Mouse (Mus musculus) liver, embryonic 13.5 days (tissue): ENCODE results near the gene Gys2. TPM values are rescaled to one million over a fixed set of nuclear protein-coding genes. Genes with fewer than 3 reads are reported as not detected.
"Not testable (repeated sequence)": the region's sequence is repeated elsewhere in the genome, so short reads cannot be mapped to it uniquely, and the experiment has no call there.

Experiments used
- ATAC-seq: fragments of 200-750 bp; cut with Nextera tagmentation; 2 replicates; pipeline ENCODE4 v1.8.0; 2017; ENCODE audit warnings: low read depth, mild to moderate bottlenecking, moderate number of reproducible peaks, moderate library complexity
- DNase-seq: peaks from one replicate; pipeline ENCODE4 v3.0.0; 2022
- H3K27ac ChIP-seq: fragments of 300-500 bp; sonication (generic); 2 replicates; pipeline ENCODE4 v1.5.1; 2015; ENCODE audit warnings: moderate library complexity, mild to moderate bottlenecking, inconsistent platforms
- H3K27me3 ChIP-seq: fragments of 300-500 bp; sonication (generic); 2 replicates; pipeline ENCODE4 v1.6.1; 2015; ENCODE audit warnings: mild to moderate bottlenecking, inconsistent platforms
- H3K36me3 ChIP-seq: fragments of 300-500 bp; sonication (generic); 2 replicates; pipeline ENCODE4 v1.6.1; 2015; ENCODE audit warnings: mild to moderate bottlenecking, inconsistent platforms
- H3K4me1 ChIP-seq: fragments of 300-500 bp; sonication (generic); replicated peaks from 2 replicates; pipeline ENCODE4 v1.6.1; 2015; ENCODE audit warnings: inconsistent platforms
- H3K4me2 ChIP-seq: fragments of 300-500 bp; sonication (generic); 2 replicates; pipeline ENCODE4 v1.6.1; 2015; ENCODE audit warnings: inconsistent platforms, mild to moderate bottlenecking, moderate library complexity
- H3K4me3 ChIP-seq: fragments of 300-500 bp; sonication (generic); replicated peaks from 2 replicates; pipeline ENCODE4 v1.5.1; 2015; ENCODE audit warnings: mild to moderate bottlenecking, inconsistent platforms
- H3K9ac ChIP-seq: fragments of 300-500 bp; sonication (generic); 2 replicates; pipeline ENCODE4 v1.6.1; 2015; ENCODE audit warnings: mild to moderate bottlenecking, inconsistent platforms
- H3K9me3 ChIP-seq: fragments of 300-500 bp; sonication (generic); replicated peaks from 2 replicates; pipeline ENCODE4 v1.6.1; 2016; ENCODE audit warnings: inconsistent platforms
- WGBS: fragments of 180-500 bp; shearing (Covaris S2); methylation state at CpG from one replicate; pipeline ENCODE4 v1.1.7; 2015; ENCODE audit not compliant: insufficient replicate concordance; 5-methylcytosine and 5-hydroxymethylcytosine counted together
- polyA plus RNA-seq: library from polyadenylated mRNA; unstranded; fragments of >200 nt; fragmentation: Nextera tagmentation; extraction: Ambion mirVana; gene quantifications from 2 replicates; pipeline ENCODE4 v1.2.1, GENCODE M21; 2015

The Gys2 gene
- polyA plus RNA-seq, 1 experiment from 2014 or later: 37.9 TPM

DNA sequence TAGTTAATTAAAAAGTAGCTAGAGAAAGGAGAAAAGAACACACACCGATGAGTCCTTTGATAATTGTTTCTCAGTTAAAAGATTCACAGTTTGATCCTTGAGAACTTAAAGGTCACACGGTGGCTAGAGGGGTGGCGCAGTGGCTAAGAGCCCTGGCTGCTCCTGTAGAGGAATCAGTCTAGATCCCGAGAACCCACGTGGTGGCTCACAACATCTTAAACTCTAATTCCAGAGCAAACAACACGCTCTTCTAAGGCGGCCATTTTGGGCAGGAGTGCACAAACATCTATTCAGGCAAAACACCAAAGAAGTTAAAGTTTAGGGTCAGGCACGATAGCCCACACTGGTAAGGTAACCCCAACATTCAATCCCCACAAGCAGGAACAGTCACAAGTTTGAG is 30.7 kb upstream of the Gys2 start:
- WGBS: 67% methylated on average over 8 of the region's 8 CpGs

DNA sequence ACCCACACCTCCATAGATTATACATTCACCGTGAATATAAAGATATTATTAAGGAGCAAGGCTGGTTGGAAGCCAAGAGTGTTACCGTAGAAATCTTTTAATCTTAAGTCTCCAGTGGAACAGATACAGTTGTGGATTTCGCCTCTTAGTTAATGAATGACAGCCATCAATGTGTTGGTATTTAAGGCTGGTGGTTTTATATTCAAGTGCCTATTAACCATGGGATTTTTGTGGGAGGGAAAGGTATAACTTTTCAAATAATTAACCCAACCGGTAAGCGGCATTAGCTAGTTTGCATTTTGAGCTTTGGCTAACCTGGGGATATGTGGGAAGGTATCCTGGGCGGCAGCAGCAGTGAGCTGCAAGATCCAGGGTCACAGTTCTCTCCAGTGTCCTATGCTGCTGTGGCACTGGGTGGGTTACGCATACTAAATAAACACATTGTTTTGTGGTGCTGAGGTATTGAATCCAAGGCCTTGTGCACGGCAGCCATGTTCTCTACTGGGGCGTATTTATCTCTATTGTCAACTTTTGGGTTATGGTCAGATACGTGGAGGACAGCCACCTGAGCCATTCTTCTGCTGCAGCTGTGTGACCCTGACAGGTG is 29.7 kb upstream of the Gys2 start:
- Histone ChIP-seq H3K27ac (no peak overlapping the region), H3K4me3 (no peak overlapping the region), H3K27me3 (peaks cover 13% of the 10 kb centered on the region), H3K36me3 (no peaks in the 10 kb centered on the region; the same call in 1 of the 2 replicates), H3K9me3 (no peaks in the 10 kb centered on the region), H3K9ac (no peak overlapping the region), H3K4me2 (no peak overlapping the region), H3K4me1 (no peaks in the 10 kb centered on the region; the same call in 1 of the 2 replicates)
- DNase-seq: no peak
- WGBS: 72% methylated on average over 10 of the region's 10 CpGs
- ATAC-seq: no peak

More for the DNA sequence above, 30.7 kb upstream of the Gys2 start:
- H3K4me3 ChIP-seq: no peak overlapping the region
- no peaks in the 10 kb centered on the region for H3K36me3 ChIP-seq
- no peak for DNase-seq
- H3K9ac ChIP-seq: no peak overlapping the region
- H3K4me1 ChIP-seq: peaks cover 6% of the 10 kb centered on the region; the same call in 1 of the 2 replicates
- H3K27me3 ChIP-seq: peaks cover 19% of the 10 kb centered on the region
- H3K9me3 ChIP-seq: no peaks in the 10 kb centered on the region
- H3K27ac ChIP-seq: no peak overlapping the region
- no peak overlapping the region for H3K4me2 ChIP-seq
- ATAC-seq: no peak

DNA sequence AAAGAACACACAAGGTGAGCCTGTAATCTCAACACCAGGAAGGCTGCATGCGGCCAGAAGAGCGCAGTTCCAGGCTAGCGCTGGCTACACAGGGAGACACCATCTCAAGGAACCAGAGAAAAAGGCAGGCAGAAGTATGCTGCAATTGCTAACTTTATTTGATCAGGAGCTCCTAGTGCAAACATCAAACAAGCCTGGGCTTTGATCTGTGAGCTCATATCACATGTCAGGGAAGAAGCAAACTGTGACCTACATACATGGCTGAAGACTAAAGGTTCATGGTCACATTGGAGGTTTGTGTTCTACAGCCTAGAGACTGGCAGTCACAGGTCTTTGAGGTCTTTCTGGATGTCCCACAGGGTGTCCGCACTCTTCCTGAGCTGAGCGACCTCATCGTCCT is 17.2 kb upstream of the Gys2 start:
- not testable (repeated sequence) for H3K4me2 ChIP-seq, H3K9ac ChIP-seq, H3K4me3 ChIP-seq, H3K27me3 ChIP-seq, H3K27ac ChIP-seq, H3K9me3 ChIP-seq, DNase-seq, H3K36me3 ChIP-seq, ATAC-seq, H3K4me1 ChIP-seq
- WGBS: 79% methylated on average over 6 of the region's 6 CpGs

DNA sequence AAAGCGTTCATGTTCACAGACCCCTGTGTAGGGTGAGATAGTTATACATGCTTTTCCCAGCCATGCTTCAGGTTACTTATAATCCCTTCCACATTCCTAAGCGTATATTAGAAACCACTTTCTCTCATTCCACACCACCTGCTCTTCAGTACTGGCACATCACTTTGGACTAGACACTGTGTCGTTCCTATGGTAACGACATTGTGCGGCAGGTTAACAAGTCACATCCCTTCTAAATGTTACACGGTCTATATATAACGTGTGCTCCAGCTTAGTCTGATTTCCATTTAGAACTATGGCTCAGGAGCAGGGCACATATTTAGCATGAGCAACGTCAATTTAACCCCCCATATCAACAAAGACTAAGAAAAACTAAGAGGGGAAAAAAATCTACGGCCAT is 14.7 kb upstream of the Gys2 start:
- Histone ChIP-seq H3K4me3 (no peak overlapping the region), H3K27me3 (no peaks in the 10 kb centered on the region), H3K27ac (no peak overlapping the region), H3K4me1 (no peaks in the 10 kb centered on the region), H3K9ac (no peak overlapping the region), H3K36me3 (no peaks in the 10 kb centered on the region), H3K4me2 (no peak overlapping the region), H3K9me3 (no peaks in the 10 kb centered on the region)
- 76% methylated on average over 9 of the region's 9 CpGs for WGBS
- ATAC-seq (no peak), DNase-seq (no peak)

DNA sequence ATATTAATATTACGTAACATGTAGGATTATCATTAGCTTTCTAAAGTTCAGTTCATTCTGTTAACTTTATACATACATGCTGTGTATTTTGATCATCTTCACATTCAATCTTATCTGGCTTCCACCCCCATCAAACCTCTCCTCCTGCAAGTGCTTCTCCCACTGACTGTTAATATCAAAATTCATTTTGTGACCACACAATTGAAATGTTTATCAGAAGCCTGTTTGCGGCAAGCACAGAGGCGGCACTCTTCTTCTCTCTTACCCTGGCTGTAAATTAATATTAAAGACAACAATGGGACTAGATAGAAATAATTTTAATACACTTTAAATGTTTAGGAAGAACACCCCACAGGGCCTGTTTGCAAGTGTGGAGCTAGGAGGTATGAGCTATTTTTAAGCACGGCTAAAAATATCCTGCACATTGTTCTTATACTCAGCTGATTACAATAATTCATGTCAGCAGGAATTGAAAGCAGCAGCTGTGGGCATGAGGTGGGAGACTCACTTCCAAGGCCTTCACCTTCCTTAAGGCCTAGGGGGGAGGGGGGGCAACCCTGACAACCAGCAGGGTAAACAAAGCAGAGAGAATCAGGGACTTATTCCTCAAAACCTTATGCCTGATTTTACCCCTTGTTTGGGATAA is 12.7 kb upstream of the Gys2 start:
- ATAC-seq: no peak
- H3K27me3 ChIP-seq: no peaks in the 10 kb centered on the region
- no peak overlapping the region for H3K4me2 ChIP-seq
- no peak for DNase-seq
- H3K9me3 ChIP-seq: no peaks in the 10 kb centered on the region
- H3K27ac ChIP-seq: no peak overlapping the region
- no peaks in the 10 kb centered on the region for H3K4me1 ChIP-seq
- no peaks in the 10 kb centered on the region for H3K36me3 ChIP-seq
- H3K4me3 ChIP-seq: no peak overlapping the region
- no peak overlapping the region for H3K9ac ChIP-seq
- WGBS: 77% methylated on average over 4 of the region's 4 CpGs

DNA sequence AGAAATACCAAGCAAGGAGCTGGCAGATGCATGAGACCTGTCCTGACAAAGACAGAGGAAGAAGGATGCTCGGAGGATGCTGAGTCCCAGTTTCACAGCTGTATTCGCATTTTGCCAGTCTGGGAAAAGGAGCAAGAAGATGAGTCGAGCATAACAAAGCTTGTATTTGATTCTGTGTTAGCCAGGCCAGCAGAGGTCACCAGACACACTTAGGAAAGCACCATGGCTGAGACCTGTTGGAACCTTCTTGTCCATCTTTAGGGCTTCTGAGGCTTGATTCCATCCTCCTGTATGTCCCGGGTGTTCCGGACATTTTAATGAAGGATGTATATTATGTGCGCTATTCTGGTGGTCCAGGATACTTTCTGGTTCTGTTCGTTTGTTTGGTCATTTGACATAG is 4.3 kb upstream of the Gys2 start:
- DNase-seq: no peak
- Histone ChIP-seq H3K9ac (no peak overlapping the region), H3K9me3 (no peaks in the 10 kb centered on the region), H3K36me3 (no peaks in the 10 kb centered on the region), H3K4me3 (no peak overlapping the region), H3K27ac (no peak overlapping the region), H3K4me1 (no peaks in the 10 kb centered on the region; the same call in 1 of the 2 replicates), H3K4me2 (no peak overlapping the region), H3K27me3 (no peaks in the 10 kb centered on the region)
- 62% methylated on average over 7 of the region's 7 CpGs for WGBS
- no peak for ATAC-seq

DNA sequence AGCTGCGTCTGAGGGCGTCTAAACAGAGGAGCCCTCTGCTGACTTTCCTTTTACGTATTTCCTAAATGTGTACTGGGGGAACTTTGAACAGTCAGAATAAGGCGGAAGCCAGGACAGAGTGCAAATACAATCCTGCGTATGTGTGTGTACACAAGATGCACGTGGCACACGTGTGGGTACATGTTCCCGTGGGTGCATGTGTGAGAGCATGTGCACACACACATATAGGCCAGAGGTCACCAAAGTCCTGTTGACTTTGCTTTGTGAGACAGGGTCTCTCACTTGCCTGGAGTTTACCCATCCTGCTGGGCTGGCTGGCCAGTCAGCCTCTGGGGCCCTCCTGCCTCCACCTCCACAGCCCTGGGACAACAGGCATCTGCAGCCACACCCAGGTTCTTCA is 1.8 kb downstream of the Gys2 start:
- H3K4me3 ChIP-seq: peak overlapping the region; percentile 17
- H3K9me3 ChIP-seq: no peaks in the 10 kb centered on the region
- WGBS: 67% methylated on average over 8 of the region's 8 CpGs
- H3K27ac ChIP-seq: 0 out of 2 replicates have a peak overlapping the region, but pooled peaks have one; percentile 47
- no peak for DNase-seq
- ATAC-seq: peak; percentile 56
- no peaks in the 10 kb centered on the region for H3K36me3 ChIP-seq
- H3K9ac ChIP-seq: no peak overlapping the region
- H3K4me2 ChIP-seq: peak overlapping the region; percentile 46
- H3K27me3 ChIP-seq: no peaks in the 10 kb centered on the region
- no peaks in the 10 kb centered on the region; the same call in 1 of the 2 replicates for H3K4me1 ChIP-seq

DNA sequence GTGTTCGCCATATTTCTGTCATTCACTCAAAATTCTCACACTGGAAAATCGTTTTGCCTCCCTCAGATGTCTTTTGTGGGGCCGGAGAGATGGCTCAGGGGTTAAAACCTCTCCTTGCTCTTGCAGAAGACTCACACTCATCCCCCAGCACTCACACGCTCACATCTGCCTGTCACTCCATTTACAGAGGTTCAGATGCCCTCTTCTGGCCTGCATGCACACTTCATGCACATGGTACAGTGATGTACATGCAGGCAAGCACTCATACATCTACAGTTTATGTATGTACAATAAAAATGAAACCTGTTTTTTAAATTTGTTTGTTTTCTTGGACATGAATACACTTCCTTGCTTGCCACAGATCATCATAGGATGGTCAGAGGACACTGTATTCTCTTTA is 3.3 kb downstream of the Gys2 start:
- no peak overlapping the region for H3K9ac ChIP-seq
- H3K9me3 ChIP-seq: no peaks in the 10 kb centered on the region
- H3K36me3 ChIP-seq: no peaks in the 10 kb centered on the region
- H3K4me2 ChIP-seq: no peak overlapping the region
- ATAC-seq (no peak), DNase-seq (no peak)
- H3K27ac ChIP-seq: no peak overlapping the region
- H3K4me1 ChIP-seq: no peaks in the 10 kb centered on the region
- H3K27me3 ChIP-seq: no peaks in the 10 kb centered on the region
- 38% methylated on average over 4 of the region's 4 CpGs for WGBS
- no peak overlapping the region for H3K4me3 ChIP-seq

DNA sequence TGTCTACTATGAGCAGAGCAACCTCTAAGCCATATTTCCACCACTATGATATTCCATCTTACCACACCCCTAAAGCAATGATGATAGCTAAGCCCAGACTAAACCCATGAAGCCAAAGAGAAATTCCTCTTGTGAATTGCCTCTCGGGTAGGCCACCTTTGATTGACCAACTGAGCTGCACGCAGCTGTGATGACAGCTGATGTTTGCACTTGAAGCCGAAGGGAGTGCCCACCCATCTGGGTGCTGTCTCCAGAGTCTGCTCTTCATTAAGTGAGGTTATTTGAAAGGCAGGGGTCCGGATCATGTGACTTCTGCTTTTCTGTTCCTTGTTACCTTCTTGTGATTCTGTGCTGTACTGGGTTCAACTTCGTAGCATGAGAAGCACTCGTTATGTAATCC is 10.7 kb downstream of the Gys2 start:
- Histone ChIP-seq H3K9ac (no peak overlapping the region), H3K27me3 (no peaks in the 10 kb centered on the region), H3K9me3 (no peaks in the 10 kb centered on the region), H3K36me3 (0 out of 2 replicates have a peak, but pooled peaks cover 3% of the 10 kb centered on the region), H3K27ac (no peak overlapping the region), H3K4me3 (no peak overlapping the region), H3K4me1 (no peaks in the 10 kb centered on the region; the same call in 1 of the 2 replicates), H3K4me2 (no peak overlapping the region)
- DNase-seq (no peak), ATAC-seq (no peak)
- 59% methylated on average over 6 of the region's 6 CpGs for whole genome bisulfite sequencing

DNA sequence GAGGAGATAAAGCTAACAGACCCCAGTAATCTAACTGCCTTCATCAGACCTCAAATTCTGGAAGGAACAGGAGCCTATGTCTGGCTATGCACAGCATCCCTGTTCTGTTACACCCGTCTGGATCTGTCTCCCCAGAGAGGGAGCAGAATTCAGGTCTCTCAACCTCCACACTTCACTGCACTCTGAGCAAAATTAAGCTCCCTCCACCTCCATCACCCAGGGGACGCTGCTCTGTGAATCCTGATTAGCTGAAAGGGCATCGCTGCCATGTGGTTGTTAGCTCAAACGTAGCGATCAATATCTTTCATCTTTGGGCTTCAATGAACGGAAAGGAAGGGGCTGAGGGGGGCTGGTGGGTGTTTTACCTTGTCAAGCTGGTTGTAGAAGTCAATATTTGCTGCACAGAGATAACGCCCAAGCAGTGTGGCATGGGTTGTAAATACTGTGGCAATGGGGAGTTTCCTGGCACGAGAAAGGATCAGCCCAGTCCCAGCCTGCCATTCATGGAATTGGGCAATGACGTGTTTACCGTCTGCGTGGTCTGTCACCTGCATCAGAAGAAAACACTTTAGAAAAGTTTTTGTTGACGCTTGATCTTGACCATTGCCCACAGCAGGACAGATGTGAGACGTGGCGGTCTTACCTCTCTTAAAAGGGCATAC is 13.8 kb downstream of the Gys2 start:
- Histone ChIP-seq H3K9ac (no peak overlapping the region), H3K9me3 (no peaks in the 10 kb centered on the region), H3K36me3 (peaks cover 5% of the 10 kb centered on the region; the same call in 1 of the 2 replicates), H3K27me3 (no peaks in the 10 kb centered on the region), H3K27ac (no peak overlapping the region), H3K4me1 (no peaks in the 10 kb centered on the region; the same call in 1 of the 2 replicates), H3K4me3 (no peak overlapping the region), H3K4me2 (no peak overlapping the region)
- 55% methylated on average over 14 of the region's 14 CpGs for WGBS
- peak; percentile 63 for ATAC-seq
- no peak for DNase-seq

DNA sequence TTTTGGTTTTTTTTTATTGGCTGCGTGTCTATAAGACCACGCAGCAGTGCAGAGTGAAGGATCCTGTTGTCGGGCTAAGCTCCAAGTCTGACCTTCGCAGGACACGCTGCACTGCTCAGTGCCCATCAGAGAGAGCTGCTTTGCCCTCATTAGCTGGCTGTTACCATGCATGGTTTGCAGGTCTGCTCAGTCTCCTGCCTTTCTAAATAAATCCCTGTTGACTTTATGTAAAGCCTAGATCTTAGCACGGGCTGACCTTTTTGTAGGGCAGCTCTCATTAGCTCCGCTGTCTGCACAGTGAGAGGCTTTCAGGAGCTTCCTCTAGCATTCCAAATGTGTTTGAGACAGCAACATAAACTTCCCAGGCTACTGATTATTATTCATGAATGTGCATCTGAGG is 14.9 kb downstream of the Gys2 start:
- H3K9me3 ChIP-seq: no peaks in the 10 kb centered on the region
- no peak overlapping the region for H3K27ac ChIP-seq
- ATAC-seq (no peak), DNase-seq (no peak)
- H3K4me2 ChIP-seq: no peak overlapping the region
- no peaks in the 10 kb centered on the region; the same call in 1 of the 2 replicates for H3K4me1 ChIP-seq
- no peaks in the 10 kb centered on the region for H3K27me3 ChIP-seq
- H3K9ac ChIP-seq: no peak overlapping the region
- H3K4me3 ChIP-seq: no peak overlapping the region
- 70% methylated on average over 7 of the region's 7 CpGs for WGBS
- peaks cover 5% of the 10 kb centered on the region; the same call in 1 of the 2 replicates for H3K36me3 ChIP-seq
